Mouse (Mus musculus): ENCODE data around the gene Mttp.

Mttp gene

GRCm38 (mm10) chr3:138133916-138134315 lies 10.9 kb downstream of the Mttp start:
- DNase-seq = no peak

- DNase-seq = no peak
Observed at GRCm38 (mm10) chr3:138133463-138133862, 11.3 kb downstream of the Mttp start.

GRCm38 (mm10) chr3:138131168-138131567 lies 13.6 kb downstream of the Mttp start:
- DNase-seq = peak; percentile 14 to 26

- DNase-seq = no peak
Observed at GRCm38 (mm10) chr3:138130692-138131091, 14.1 kb downstream of the Mttp start.

- DNase-seq = no peak
Observed at GRCm38 (mm10) chr3:138129110-138129509, 15.7 kb downstream of the Mttp start.

- DNase-seq = no peak
Observed at GRCm38 (mm10) chr3:138123842-138124241, 20.9 kb downstream of the Mttp start.

GRCm38 (mm10) chr3:138121461-138121860 lies 23.3 kb downstream of the Mttp start:
- DNase-seq = no peak

GRCm38 (mm10) chr3:138119444-138120105 lies 25.2 kb downstream of the Mttp start:
- no peak for DNase-seq

- no peak for DNase-seq
Observed at GRCm38 (mm10) chr3:138118831-138119230, 25.9 kb downstream of the Mttp start.

- no peak for DNase-seq
Observed at GRCm38 (mm10) chr3:138118392-138118791, 26.4 kb downstream of the Mttp start.

- DNase-seq = no peak
Observed at GRCm38 (mm10) chr3:138116871-138117270, 27.9 kb downstream of the Mttp start.

GRCm38 (mm10) chr3:138114106-138114505 lies 30.7 kb downstream of the Mttp start:
- DNase-seq = no peak

- no peak for DNase-seq
Observed at GRCm38 (mm10) chr3:138110910-138111782, 33.6 kb downstream of the Mttp start.

GRCm38 (mm10) chr3:138106887-138107286 lies 37.9 kb downstream of the Mttp start:
- no peak for DNase-seq

GRCm38 (mm10) chr3:138105056-138105455 lies 39.7 kb downstream of the Mttp start:
- DNase-seq = no peak

GRCm38 (mm10) chr3:138103690-138104089 lies 41.1 kb downstream of the Mttp start:
- no peak for DNase-seq

- no peak for DNase-seq
Observed at GRCm38 (mm10) chr3:138101936-138102335, 42.8 kb downstream of the Mttp start.

- no peak for DNase-seq
Observed at GRCm38 (mm10) chr3:138097718-138098117, 47.0 kb downstream of the Mttp start.

GRCm38 (mm10) chr3:138096263-138097028 lies 48.3 kb downstream of the Mttp start:
- DNase-seq = no peak

GRCm38 (mm10) chr3:138095718-138096117 lies 49.0 kb downstream of the Mttp start:
- DNase-seq = peak in 1 of 2 experiments; percentile 2

- DNase-seq = no peak
Observed at GRCm38 (mm10) chr3:138095301-138095700, 49.5 kb downstream of the Mttp start.

- DNase-seq = no peak
Observed at GRCm38 (mm10) chr3:138083896-138084295, 60.9 kb downstream of the Mttp start.

- DNase-seq = no peak
Observed at GRCm38 (mm10) chr3:138083073-138083637, 61.6 kb downstream of the Mttp start.
